Mouse (Mus musculus) cerebellum, postnatal 4 days (tissue): ENCODE measurements around the gene Sarnp.
"Not testable (repeated sequence)": the region's sequence is repeated elsewhere in the genome, so short reads cannot be mapped to it uniquely, and the experiment has no call there.

ENCODE experiments used
- DNase-seq, 2 experiments: peaks; one replicate each; pipeline ENCODE4 v3.0.0; 2022; ENCODE audit warnings: low spot score in 2 of 2, mixed read lengths in 1 of 2

Gene Sarnp

DNA sequence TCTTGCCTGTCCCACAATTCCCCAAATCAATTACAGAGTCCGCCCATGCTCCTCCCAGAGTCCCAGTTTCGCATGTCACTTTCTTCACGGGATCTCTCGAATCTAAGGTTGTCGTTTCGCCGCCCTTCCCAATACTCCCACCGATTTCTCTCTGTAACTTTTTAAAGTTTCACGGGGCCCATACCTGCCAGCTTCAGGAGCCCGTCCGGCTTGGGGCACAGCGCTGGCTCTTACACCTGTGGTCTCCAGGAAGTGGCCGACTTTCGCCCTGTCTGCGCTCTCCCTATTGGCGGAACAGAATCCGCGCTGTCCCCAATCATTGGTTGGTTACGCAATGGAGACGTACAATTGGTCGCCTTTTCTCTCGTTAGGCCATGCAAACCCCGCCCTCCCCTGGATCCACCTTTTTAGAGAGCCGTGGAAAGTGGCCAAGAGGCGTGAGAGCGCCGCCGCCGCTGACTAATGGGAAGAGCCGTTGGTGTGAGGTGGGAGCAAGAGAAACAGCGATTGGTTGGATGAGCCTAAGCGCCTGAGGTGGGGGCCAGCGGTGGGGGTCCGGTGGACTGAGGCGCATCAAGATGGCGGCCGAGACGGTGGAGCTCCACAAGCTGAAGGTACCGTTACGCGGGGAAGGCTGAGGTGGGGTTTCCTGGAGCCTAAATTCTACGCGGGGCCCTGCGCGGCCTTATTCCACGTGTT is 4.4 kb downstream of the Sarnp start, which contains the start of gene Ormdl2:
TSS of gene Ormdl2 (minus strand) at position 288 of the 699 bp plus-strand sequence.
- DNase-seq, result peak; percentile 99

DNA sequence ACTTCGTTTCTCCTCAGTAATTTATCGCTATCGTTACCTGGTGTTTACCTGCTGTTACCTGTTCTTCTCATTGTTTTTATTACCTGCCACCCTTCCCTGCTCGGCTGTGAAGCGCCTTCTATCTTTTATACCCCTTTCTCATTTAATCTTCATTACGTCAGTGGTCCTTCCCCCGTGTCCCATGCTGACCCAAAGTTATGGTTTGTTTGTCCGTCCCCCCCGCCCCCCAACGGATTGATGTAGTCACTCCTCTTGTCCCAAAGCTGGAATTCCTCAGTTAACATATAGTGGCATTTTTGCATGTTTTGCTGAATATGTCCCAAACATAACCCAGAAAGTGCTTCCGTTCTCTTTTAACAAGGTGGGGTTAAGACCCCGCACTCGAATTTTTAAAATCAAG is 5.0 kb downstream of the Sarnp start:
- no peak for DNase-seq

- not testable (repeated sequence) for DNase-seq
Measured at GRCm38 (mm10) chr10:128823087-128823486, 6.0 kb downstream of the Sarnp start.

- DNase-seq, result no peak
Measured at GRCm38 (mm10) chr10:128823821-128824220, 6.7 kb downstream of the Sarnp start.

GRCm38 (mm10) chr10:128837400-128837799 is 20.3 kb downstream of the Sarnp start:
- DNase-seq, result no peak

DNA sequence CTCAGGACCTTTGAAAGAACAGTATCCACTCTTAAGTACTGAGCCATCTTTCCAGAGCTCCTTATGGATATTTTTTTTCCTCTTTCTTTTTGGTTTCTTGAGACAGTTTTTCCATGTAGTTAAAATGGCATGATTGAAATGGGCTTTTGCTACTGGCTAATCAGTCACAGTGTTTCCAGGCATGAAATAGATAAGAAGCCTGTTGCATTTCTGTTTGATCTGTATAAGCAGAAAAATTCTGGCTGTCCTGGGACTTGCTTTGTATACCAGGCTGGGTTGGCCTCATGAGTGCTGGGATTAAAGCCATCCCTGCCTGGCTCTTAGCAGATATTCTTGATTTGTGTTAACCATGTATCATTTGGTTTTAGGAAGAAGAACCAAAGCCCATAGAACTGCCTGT is 22.3 kb downstream of the Sarnp start:
- no peak for DNase-seq

GRCm38 (mm10) chr10:128840612-128841011 is 23.5 kb downstream of the Sarnp start:
- no peak for DNase-seq

DNA sequence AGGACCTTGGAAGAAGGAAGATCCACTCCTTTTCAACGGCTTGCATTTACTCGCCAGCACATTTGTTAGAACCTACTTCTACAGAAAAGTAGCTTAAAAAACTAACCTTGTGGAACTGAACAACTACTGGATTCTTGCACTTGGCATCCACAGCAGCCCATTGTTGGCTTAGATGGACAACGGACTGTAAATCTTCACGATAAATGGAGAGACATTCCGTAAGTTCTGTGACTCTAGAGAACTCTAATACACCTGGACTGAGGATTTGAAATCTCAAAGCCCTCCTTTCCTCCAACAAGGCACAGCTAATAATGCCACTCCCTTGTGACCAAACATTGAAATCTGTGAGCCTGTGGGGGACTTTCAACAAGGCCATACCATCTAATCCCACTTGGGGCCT is 26.1 kb downstream of the Sarnp start:
- DNase-seq, result no peak

DNA sequence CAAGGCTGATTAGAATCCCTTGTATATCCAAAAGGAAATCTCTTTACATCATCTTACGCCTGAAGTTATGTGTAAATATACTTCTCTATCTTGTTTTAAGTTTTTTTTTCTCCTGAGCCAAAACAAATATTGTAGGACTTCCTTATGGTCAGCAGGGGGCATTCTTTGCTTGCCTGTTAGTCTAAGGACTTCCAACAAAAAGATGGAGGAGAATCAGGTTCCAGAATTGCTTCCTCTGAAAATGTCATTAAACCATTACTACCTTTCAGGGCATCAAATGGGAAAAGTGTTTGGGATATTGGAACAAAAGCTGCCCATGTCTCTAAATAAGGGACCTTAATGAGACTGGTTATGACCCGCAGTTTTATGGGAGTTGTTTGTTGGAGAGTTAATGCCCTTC is 28.4 kb downstream of the Sarnp start:
- no peak for DNase-seq

DNA sequence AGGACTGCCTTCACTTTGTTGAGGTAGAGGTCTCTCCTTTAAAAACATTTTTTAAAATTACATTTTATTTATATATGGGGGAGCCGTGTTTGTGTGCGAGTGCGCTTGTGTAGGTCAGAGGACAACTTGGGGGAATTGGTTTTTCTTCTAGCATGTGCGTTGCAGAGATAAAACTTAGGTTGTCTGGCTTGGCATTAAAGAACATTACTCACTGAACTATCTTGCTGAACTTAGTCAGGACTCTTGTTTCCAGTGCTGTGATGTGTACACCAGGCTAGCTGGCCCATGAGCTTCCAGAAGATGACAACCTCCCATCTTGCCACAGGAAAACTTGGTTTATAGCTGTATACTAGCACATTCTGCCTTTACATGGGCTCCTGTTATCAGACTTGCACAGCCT is 29.5 kb downstream of the Sarnp start:
- DNase-seq, result no peak

GRCm38 (mm10) chr10:128848426-128848825 is 31.3 kb downstream of the Sarnp start:
- no peak for DNase-seq

- no peak for DNase-seq
Measured at GRCm38 (mm10) chr10:128850339-128850738, 33.2 kb downstream of the Sarnp start.

DNA sequence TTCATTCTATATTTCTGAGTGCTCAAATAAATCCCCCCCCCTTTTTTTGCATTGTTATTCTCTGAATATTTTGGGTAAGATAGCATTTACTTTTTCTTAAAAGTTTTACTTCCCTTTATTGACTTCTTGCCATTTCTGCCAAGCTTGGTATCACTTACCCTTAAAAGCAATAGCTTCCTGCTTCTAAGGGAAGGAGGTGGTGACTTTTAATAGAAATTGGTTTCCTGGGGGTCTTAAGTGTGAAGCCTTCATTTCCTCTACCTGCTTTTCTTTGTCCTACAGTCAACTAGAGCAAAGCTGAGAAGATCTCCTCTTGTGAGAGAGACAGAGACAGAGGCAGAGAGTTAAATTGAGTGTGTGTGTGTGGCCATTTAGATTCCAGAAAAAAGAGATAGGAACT is 44.0 kb downstream of the Sarnp start:
- DNase-seq, result no peak

GRCm38 (mm10) chr10:128866042-128866441 is 48.9 kb downstream of the Sarnp start:
- no peak for DNase-seq

DNA sequence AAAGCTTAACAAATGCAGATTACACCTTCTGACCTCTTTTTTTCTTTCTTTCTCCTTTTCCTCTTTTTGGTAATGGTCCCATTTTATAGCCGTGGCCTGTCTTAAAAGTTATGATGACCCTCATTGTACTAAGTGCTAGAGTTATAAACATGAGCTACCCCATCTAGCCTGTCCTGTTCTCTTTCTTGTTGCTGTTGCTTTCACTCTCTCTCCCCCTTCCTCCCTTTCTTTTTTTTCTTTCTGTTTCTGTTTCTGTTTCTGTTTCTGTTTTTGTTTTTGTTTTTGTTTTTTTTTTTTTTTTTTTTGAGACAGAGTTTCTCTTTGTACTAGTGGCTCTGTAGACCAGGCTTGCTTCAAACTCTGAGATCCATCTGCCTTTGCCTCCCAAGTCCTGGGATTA is 49.4 kb downstream of the Sarnp start:
- DNase-seq, result no peak

DNA sequence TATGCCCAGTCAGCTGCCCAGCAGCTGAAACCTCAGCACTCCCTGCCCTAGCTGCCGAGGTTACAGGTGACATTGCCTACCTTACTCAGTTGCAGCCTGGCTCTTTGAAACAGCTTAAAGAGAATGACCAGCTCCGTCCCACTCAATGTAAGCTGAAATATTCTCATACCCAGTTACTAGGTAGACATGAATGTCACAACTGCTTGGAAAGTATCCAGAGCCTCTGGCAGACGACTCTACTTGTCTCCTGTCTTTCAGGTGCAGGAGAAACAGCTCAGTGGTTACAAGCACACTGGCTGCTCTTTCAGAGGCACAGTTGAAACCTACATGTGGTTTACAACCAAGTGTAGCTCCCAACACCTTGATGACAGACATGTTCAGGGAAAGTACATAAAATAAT is 53.2 kb downstream of the Sarnp start:
- DNase-seq, result no peak

GRCm38 (mm10) chr10:128878291-128878690 is 61.2 kb downstream of the Sarnp start:
- DNase-seq, result no peak

- DNase-seq, result no peak
Measured at GRCm38 (mm10) chr10:128878811-128879210, 61.7 kb downstream of the Sarnp start.

GRCm38 (mm10) chr10:128882067-128882466 is 64.9 kb downstream of the Sarnp start:
- no peak for DNase-seq

GRCm38 (mm10) chr10:128888941-128889827 is 72.1 kb downstream of the Sarnp start:
- DNase-seq, result no peak

GRCm38 (mm10) chr10:128889846-128890245 is 72.7 kb downstream of the Sarnp start:
- DNase-seq, result no peak

DNA sequence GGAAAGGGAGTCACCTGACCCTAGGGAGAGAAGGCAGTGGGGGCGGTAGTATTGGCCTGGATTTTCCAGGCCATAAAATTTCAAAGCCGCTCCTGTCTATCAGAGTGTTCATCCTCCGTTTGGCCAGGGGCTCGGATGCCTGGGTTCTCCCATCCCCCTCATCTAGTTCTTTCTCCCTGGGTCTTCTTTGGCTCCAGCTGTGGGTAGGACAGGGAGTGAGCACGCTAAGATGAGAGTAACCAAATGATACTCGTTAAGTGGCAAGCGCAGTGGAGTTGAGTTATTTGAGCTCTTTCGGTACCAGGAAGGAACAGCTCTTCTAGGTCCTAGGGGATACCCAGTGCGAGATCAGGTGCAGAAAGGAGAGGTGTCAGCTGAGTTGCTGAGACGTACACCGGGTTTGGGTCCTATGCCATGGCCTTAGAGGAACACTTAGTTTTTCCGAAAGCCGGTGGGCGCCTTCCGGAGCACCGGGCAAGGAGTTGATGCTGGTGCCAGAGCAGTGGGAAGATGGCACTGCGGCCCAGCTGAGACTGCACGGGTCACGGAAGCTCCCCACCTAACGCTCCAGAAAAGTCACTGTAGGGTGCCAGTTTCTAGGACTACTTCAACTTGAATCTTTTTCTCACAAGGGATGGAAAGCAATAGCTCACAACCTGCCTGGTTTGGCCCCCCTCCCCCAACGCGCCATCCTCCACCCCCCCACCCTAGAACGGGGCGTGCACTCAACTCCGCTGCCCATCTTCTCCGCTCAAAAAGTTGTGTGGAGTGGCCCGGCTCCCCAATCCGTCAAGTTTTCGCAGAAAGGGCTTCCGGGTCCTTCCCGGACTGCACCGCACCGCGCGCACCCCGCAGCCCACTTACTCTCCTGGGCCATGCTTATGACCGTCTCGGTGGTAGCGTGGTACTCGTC is 73.5 kb downstream of the Sarnp start:
- no peak for DNase-seq
